Mouse (Mus musculus): ENCODE data around the gene Timp2.

- TF ChIP-seq CTCF (IDR thresholded peaks at IDR 0.05; ENCODE audit: low read depth) (no peak), EP300 (optimal IDR thresholded peaks at IDR 0.05) (no peak)
These were observed 38.5 kb upstream of the Timp2 start for GRCm38 (mm10) chr11:118393991-118394390.
